Mouse (Mus musculus) megakaryocyte, embryonic 14.5 days (primary cell): ENCODE measurements around the gene Defb20. TPM values are rescaled to one million over a fixed set of nuclear protein-coding genes. Genes with fewer than 3 reads are reported as not detected.
A peak's percentile ranks its signal among the peaks of the same experiment; 100 is the strongest.
"Not testable (repeated sequence)": the region's sequence is repeated elsewhere in the genome, so short reads cannot be mapped to it uniquely, and the experiment has no call there.

Experiments
- H3K27me3 ChIP-seq: replicated peaks from 2 replicates; pipeline ENCODE3; 2012; ENCODE audit warnings: inconsistent platforms
- H3K36me3 ChIP-seq: replicated peaks from 2 replicates; pipeline ENCODE3; 2012; ENCODE audit warnings: low read length, inconsistent platforms, mixed read lengths
- H3K4me1 ChIP-seq: 2 replicates; pipeline ENCODE4 v1.6.1; 2012; ENCODE audit warnings: inconsistent platforms
- H3K4me3 ChIP-seq: replicated peaks from 2 replicates; pipeline ENCODE3; 2012; ENCODE audit warnings: moderate library complexity, mild to moderate bottlenecking, inconsistent platforms
- H3K9me3 ChIP-seq: 2 replicates; pipeline ENCODE4 v1.6.1; 2012; ENCODE audit warnings: inconsistent platforms
- FLI1 ChIP-seq: IDR thresholded peaks from 2 replicates; pipeline ENCODE4 v1.6.1; 2012; ENCODE audit warnings: low read length, inconsistent platforms, mixed read lengths
- GATA1 ChIP-seq: IDR thresholded peaks from 3 replicates; pipeline ENCODE4 v1.6.1; 2012; ENCODE audit warnings: mixed read lengths, low read length, inconsistent platforms, borderline replicate concordance
- polyA plus RNA-seq: library from polyadenylated mRNA; stranded (reverse); fragments of >175 nt; gene quantifications from 2 replicates; pipeline ENCODE4 v1.2.3, GENCODE M21; 2012; ENCODE audit warnings: low replicate concordance; ENCODE audit not compliant: insufficient read depth

Gene Defb20
- polyA plus RNA-seq: not detected in 2 replicates

- Histone ChIP-seq H3K4me1 (peaks cover 8% of the 10 kb centered on the region), H3K4me3 (no peak within 1 kb of the TSS)
- no peak for TF ChIP-seq FLI1
- TF ChIP-seq GATA1: no peak
Measured at GRCm38 (mm10) chr2:152476763-152477162, at the start of gene Defb20. Defb20 (plus strand) TSS chr2:152477063.

DNA sequence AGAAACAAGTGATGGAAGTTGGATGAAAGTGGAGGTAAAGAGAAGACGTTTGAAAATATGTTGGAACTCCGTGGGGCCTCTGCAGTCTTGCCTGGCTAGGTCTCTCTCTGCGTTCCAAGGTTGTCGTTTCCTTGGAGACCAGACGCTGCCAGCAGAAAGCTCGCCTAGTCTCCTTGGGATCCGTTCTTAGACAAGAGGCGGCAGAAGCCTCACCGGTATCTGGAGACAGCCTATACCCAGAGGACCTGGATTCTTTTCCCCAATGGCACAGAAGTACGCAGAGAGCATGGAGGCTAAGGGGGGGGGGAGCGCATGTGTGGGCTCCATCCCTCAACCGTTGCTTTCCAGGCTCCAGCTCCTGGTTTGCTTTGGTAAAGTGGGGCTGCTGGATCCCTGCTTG, 49.4 kb upstream of the Defb20 start:
- Histone ChIP-seq H3K36me3 (peaks cover 10% of the 10 kb centered on the region), H3K4me3 (no peak overlapping the region), H3K9me3 (peaks cover 20% of the 10 kb centered on the region), H3K27me3 (peaks cover 11% of the 10 kb centered on the region), H3K4me1 (peaks cover 11% of the 10 kb centered on the region)
- no peak for TF ChIP-seq FLI1
- no peak for TF ChIP-seq GATA1

More at GRCm38 (mm10) chr2:152476763-152477162, at the start of gene Defb20:
- H3K27me3 ChIP-seq: peaks cover 11% of the 10 kb centered on the region
- 0 out of 2 replicates have a peak, but pooled peaks cover 6% of the 10 kb centered on the region for H3K9me3 ChIP-seq
- H3K36me3 ChIP-seq: no peaks in the 10 kb centered on the region

GRCm38 (mm10) chr2:152428481-152428880, 48.4 kb upstream of the Defb20 start:
- peaks cover 14% of the 10 kb centered on the region for H3K27me3 ChIP-seq
- H3K9me3 ChIP-seq: peaks cover 15% of the 10 kb centered on the region
- peaks cover 21% of the 10 kb centered on the region for H3K4me1 ChIP-seq
- not testable (repeated sequence) for H3K4me3 ChIP-seq, H3K36me3 ChIP-seq

GRCm38 (mm10) chr2:152436405-152436901, 40.4 kb upstream of the Defb20 start:
- Histone ChIP-seq H3K36me3 (peaks cover 3% of the 10 kb centered on the region), H3K4me1 (peaks cover 32% of the 10 kb centered on the region), H3K9me3 (peaks cover 4% of the 10 kb centered on the region), H3K27me3 (peaks cover 37% of the 10 kb centered on the region), H3K4me3 (no peak overlapping the region)
- TF ChIP-seq FLI1 (no peak), GATA1 (no peak)

DNA sequence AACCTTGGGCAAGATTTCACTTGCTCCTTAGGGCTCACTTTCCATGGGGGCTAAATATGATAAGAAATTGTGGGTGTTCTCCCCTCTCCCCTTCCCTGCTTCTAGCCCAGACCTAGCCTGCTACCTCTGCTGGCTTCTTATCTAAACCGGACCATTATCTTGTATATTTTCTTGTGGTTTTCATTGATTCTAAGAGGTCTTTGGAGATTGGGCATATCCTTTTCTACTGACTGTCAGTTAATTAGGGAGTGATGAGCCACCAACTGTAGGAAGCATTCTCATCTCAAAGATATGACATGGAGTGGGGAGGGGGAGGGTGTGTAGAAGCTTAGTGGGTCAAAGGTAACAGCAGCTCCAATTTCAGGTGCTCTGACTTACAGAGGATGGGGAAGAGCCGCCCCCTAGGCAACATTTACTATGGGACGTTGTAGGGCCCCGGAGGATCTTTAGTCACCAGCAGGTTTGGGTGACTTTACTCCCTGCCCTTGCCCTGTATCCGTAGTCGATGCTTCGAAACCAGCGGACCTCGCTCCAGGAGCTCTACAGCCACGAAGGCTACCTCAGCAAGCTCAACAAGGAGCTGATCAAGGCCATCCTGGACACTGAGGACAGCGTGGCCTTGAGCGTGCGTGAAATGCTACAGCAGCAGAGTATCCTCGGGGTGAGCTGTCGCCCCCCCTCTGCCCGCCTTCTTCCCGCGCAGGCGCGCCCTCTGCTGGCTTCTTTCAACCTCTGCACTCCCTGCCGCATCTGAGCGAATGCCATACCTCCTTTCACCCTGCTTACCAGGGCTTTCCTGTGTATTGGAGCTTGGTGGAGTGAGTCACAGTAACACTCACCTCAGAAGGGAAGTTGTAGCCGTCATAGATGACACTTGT, 39.6 kb upstream of the Defb20 start:
- peak overlapping the region; percentile 91 for H3K4me3 ChIP-seq
- no peaks in the 10 kb centered on the region for H3K9me3 ChIP-seq
- H3K36me3 ChIP-seq: no peaks in the 10 kb centered on the region

GRCm38 (mm10) chr2:152438963-152439362, 37.9 kb upstream of the Defb20 start:
- no peaks in the 10 kb centered on the region for H3K36me3 ChIP-seq
- TF ChIP-seq FLI1 (no peak), GATA1 (no peak)
- H3K4me1 ChIP-seq: peaks cover 22% of the 10 kb centered on the region
- no peak overlapping the region for H3K4me3 ChIP-seq
- H3K27me3 ChIP-seq: peaks cover 50% of the 10 kb centered on the region
- no peaks in the 10 kb centered on the region for H3K9me3 ChIP-seq

More for the DNA sequence above, 39.6 kb upstream of the Defb20 start:
- Histone ChIP-seq H3K27me3 (peaks cover 40% of the 10 kb centered on the region), H3K4me1 (peaks cover 30% of the 10 kb centered on the region)
- no peak for TF ChIP-seq GATA1
- no peak for TF ChIP-seq FLI1

- Histone ChIP-seq H3K9me3 (no peaks in the 10 kb centered on the region), H3K27me3 (peaks cover 59% of the 10 kb centered on the region), H3K36me3 (no peaks in the 10 kb centered on the region), H3K4me1 (peaks cover 23% of the 10 kb centered on the region), H3K4me3 (no peak overlapping the region)
- TF ChIP-seq FLI1 (no peak), GATA1 (no peak)
Measured at GRCm38 (mm10) chr2:152439833-152440232, 37.0 kb upstream of the Defb20 start.

DNA sequence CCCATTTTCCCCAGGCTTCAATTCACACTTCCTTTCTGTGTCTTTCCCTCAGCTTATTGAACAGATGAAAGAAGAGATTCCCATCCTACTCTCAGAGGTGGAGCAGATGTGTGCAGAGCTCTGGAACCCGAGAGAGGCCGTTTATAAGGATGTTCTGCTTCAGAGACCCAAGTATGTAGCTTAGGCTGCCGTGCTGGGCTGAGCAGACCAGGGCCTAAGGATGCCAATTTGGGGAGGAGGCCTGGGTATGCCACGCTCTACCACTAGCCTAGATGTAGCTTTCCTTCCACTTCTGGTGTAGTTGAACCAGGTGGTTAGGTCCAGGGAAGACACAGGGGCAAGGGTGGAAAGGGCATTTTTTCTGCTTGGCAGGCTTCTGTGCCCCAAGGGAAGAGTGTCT, 34.5 kb upstream of the Defb20 start:
- Histone ChIP-seq H3K36me3 (no peaks in the 10 kb centered on the region), H3K27me3 (peaks cover 53% of the 10 kb centered on the region), H3K4me3 (no peak overlapping the region), H3K9me3 (no peaks in the 10 kb centered on the region), H3K4me1 (peaks cover 32% of the 10 kb centered on the region)
- no peak for TF ChIP-seq GATA1
- TF ChIP-seq FLI1: no peak

DNA sequence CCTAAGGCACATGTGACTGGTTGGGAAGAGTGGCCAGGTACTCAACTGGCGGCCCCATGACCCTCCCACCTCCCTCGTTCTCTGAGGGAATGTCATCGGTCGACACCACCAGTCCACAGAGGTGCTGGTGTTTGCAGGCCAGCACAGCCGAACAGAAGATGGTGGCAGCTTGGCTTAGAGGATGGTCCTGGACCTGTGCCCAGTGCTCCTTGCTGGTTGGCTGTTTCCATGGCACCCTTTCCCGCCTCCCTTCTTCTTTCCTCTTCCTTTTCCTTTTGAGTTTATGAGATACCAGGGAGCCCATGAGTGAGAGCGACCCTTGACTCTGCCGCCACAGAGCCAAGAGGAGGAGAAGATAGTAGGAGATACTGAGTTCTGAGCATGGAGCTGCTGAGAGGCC, 33.6 kb upstream of the Defb20 start:
- no peak for TF ChIP-seq FLI1
- no peak for TF ChIP-seq GATA1
- Histone ChIP-seq H3K4me1 (peaks cover 30% of the 10 kb centered on the region), H3K4me3 (no peak overlapping the region), H3K27me3 (peaks cover 61% of the 10 kb centered on the region), H3K9me3 (no peaks in the 10 kb centered on the region), H3K36me3 (no peaks in the 10 kb centered on the region)

- H3K36me3 ChIP-seq: no peaks in the 10 kb centered on the region
Measured at GRCm38 (mm10) chr2:152446642-152447041, 30.2 kb upstream of the Defb20 start.

More at GRCm38 (mm10) chr2:152446642-152447041, 30.2 kb upstream of the Defb20 start:
- Histone ChIP-seq H3K27me3 (peaks cover 57% of the 10 kb centered on the region), H3K9me3 (no peaks in the 10 kb centered on the region), H3K4me1 (peaks cover 30% of the 10 kb centered on the region), H3K4me3 (peak overlapping the region; percentile 8)
- TF ChIP-seq GATA1: no peak
- TF ChIP-seq FLI1: no peak
